Mouse (Mus musculus) liver, adult 2 months (tissue): ENCODE data around the gene Ccdc141.
"Not testable (repeated sequence)": the region's sequence is repeated elsewhere in the genome, so short reads cannot be mapped to it uniquely, and the experiment has no call there.

Experiments used
- CTCF ChIP-seq: fragments of 200-500 bp; IDR thresholded peaks from 2 replicates; pipeline ENCODE4 v1.5.1; 2011; ENCODE audit warnings: low read depth, low read length, control low read depth
- POLR2A ChIP-seq: fragments of 200-500 bp; IDR thresholded peaks from 2 replicates; pipeline ENCODE4 v1.6.1; 2011; ENCODE audit warnings: low read length, control low read depth; ENCODE audit not compliant: insufficient read depth; ENCODE audit errors: extremely low read depth

GRCm38 (mm10) chr2:77013449-77013848 lies 157.0 kb downstream of the Ccdc141 start:
- not testable (repeated sequence) for TF ChIP-seq CTCF, POLR2A
